Mouse (Mus musculus): ENCODE results near the gene Ecd. TPM values are rescaled to one million over a fixed set of nuclear protein-coding genes. Genes with fewer than 3 reads are reported as not detected.
A peak's percentile ranks its signal among the peaks of the same experiment; 100 is the strongest.

Gene Ecd
- total and polyA plus RNA-seq, 3 experiments, result 64.9 to 72.2 TPM; not detected in 1

DNA sequence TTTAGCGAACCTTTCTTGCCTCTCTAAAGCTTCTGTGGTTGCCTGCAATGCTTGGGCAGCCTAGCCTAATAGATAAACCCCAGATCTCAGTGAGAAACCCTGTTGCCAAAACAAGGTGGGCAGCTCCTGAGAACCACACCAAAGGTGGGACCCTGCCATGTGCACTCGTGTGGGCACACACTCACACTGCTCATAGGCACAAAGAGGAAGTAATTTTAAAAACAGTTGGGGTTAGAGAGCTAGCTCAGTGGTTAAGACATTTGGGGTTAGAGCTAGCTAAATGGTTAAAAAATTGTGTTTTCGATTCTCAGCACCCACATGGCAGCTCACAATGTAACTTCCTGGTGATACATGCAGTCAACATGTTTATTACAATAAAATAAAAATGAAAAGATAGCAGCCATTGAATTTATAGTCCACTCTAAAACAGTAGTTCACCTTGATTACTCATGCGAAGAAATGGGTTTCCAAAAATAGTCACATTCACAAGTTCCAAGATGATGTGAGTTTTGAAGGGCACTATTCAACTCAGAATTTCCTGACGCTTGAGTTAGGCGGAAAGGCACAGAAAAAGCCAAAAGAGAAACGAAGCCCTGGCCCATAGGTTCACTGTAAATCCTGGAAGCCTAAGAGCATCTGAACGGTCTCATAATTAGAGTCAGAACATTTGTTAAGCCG lies 32.0 kb upstream of the Ecd start:
- Histone ChIP-seq H3K79me2 (ENCODE audit: control insufficient read depth, insufficient read depth, low read length, poor library complexity) (0 out of 2 replicates have a peak, but pooled peaks cover 5% of the 10 kb centered on the region), H3K9me3 (replicated peaks; ENCODE audit: insufficient read depth, low read length) (no peaks in the 10 kb centered on the region), H3K4me1 (ENCODE audit: control insufficient read depth in 1 of 2, insufficient read depth in 2 of 2, low read length in 2 of 2) (peaks cover 16 to 17% of the 10 kb centered on the region in 2 experiments), H3K4me3 (ENCODE audit: control insufficient read depth in 1 of 2, insufficient read depth in 1 of 2, low read depth in 2 of 2, low read length in 2 of 2) (no peak overlapping the region), H3K9ac (ENCODE audit: control insufficient read depth, low read depth, low read length, poor library complexity, severe bottlenecking) (no peak overlapping the region), H3K27ac (ENCODE audit: control insufficient read depth, low read depth, low read length) (no peak overlapping the region), H3K27me3 (ENCODE audit: control insufficient read depth in 1 of 2, insufficient read depth in 2 of 2, low read length in 2 of 2) (no peaks in the 10 kb centered on the region), H3K36me3 (ENCODE audit: control insufficient read depth in 1 of 2, insufficient read depth in 2 of 2, low read length in 2 of 2) (peaks cover 7 to 32% of the 10 kb centered on the region in 2 experiments)
- DNase-seq (ENCODE audit: low read depth, low spot score), result peak; percentile 44
- TF ChIP-seq ELF1 (IDR thresholded peaks at IDR 0.05; ENCODE audit: low read depth, low read length) (0 out of 2 replicates have a peak, but pooled peaks have one; percentile 14), MAX (IDR thresholded peaks at IDR 0.05; ENCODE audit: low read length) (peak; percentile 52; the same call in 1 of the 2 replicates), TCF12 (IDR thresholded peaks at IDR 0.05; ENCODE audit: low read depth, low read length) (no peak), SIN3A (IDR thresholded peaks at IDR 0.05; ENCODE audit: low read length) (peak; percentile 29; the same call in 1 of the 2 replicates), MAFK (IDR thresholded peaks at IDR 0.05; ENCODE audit: borderline replicate concordance, low read depth, low read length) (no peak), USF2 (IDR thresholded peaks at IDR 0.05; ENCODE audit: borderline replicate concordance in 1 of 2, insufficient read depth in 1 of 2, low read depth in 1 of 2, low read length in 2 of 2) (no peak), MXI1 (IDR thresholded peaks at IDR 0.05; ENCODE audit: low read depth, low read length) (0 out of 2 replicates have a peak, but pooled peaks have one; percentile 26), MYB (IDR thresholded peaks at IDR 0.05; ENCODE audit: low read depth, low read length) (no peak), POLR2AphosphoS2 (IDR thresholded peaks at IDR 0.05; ENCODE audit: low read length) (no peak), MYC (IDR thresholded peaks at IDR 0.05; ENCODE audit: low read depth, low read length) (peak; percentile 61; the same call in 1 of the 2 replicates)

DNA sequence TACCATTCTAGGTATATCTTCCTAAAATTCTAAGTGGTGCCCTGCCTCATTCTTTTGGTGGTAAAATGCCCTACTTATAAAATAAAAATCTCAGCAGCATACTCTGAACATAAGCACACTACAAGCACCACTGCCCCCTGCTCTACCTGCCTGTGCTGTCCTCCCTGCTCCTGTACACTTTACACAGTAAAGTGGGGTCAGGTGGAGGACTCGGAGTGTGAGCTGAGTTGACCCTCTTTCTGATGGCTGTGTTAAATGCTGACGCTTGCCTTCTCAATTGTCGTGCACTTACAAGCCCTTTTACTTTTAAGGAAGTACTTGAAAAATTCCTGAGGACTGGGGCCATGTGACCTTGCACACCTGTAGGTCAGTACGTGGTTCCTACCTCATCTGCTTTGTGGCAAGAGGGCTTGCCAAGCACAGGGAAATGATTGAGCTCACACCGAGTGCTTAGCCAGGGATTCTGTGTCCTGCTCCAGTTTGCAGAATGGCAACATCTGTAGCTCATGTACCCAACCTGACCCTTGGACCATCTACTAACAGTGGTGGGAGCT lies 31.2 kb upstream of the Ecd start:
- no peak for DNase-seq (ENCODE audit: low read depth, low spot score)
- H3K4me3 ChIP-seq (ENCODE audit: control insufficient read depth in 1 of 2, insufficient read depth in 1 of 2, low read depth in 2 of 2, low read length in 2 of 2), result no peak overlapping the region
- no peak overlapping the region for H3K27ac ChIP-seq (ENCODE audit: control insufficient read depth, low read depth, low read length)
- no peaks in the 10 kb centered on the region for H3K27me3 ChIP-seq (ENCODE audit: control insufficient read depth in 1 of 2, insufficient read depth in 2 of 2, low read length in 2 of 2)
- peaks cover 7 to 27% of the 10 kb centered on the region in 2 experiments for H3K36me3 ChIP-seq (ENCODE audit: control insufficient read depth in 1 of 2, insufficient read depth in 2 of 2, low read length in 2 of 2)
- 0 out of 2 replicates have a peak, but pooled peaks cover 5% of the 10 kb centered on the region for H3K79me2 ChIP-seq (ENCODE audit: control insufficient read depth, insufficient read depth, low read length, poor library complexity)
- no peak overlapping the region for H3K9ac ChIP-seq (ENCODE audit: control insufficient read depth, low read depth, low read length, poor library complexity, severe bottlenecking)
- no peak for TF ChIP-seq CHD1 (IDR thresholded peaks at IDR 0.05; ENCODE audit: low read depth, low read length)
- TF ChIP-seq USF1 (IDR thresholded peaks at IDR 0.05; ENCODE audit: low read depth, low read length), result peak; percentile 40; the same call in 1 of the 2 replicates
- no peaks in the 10 kb centered on the region for H3K9me3 ChIP-seq (replicated peaks; ENCODE audit: insufficient read depth, low read length)
- peaks cover 16 to 17% of the 10 kb centered on the region in 2 experiments for H3K4me1 ChIP-seq (ENCODE audit: control insufficient read depth in 1 of 2, insufficient read depth in 2 of 2, low read length in 2 of 2)
